Mouse (Mus musculus) thymus, adult 2 months (tissue): Measurements from ENCODE around the gene Tex29.

Experiments
- CTCF ChIP-seq: fragments of 200-500 bp; IDR thresholded peaks from 2 replicates; pipeline ENCODE4 v1.5.1; 2012; ENCODE audit warnings: mild to moderate bottlenecking, control low read depth, low read length, moderate library complexity, borderline replicate concordance; ENCODE audit not compliant: control insufficient read depth, poor library complexity, insufficient read depth; ENCODE audit errors: extremely low read depth
- POLR2A ChIP-seq: fragments of 200-500 bp; IDR thresholded peaks from 2 replicates; pipeline ENCODE4 v1.6.1; 2012; ENCODE audit warnings: mild to moderate bottlenecking, low read length, control low read depth, moderate library complexity; ENCODE audit not compliant: control insufficient read depth, poor library complexity, insufficient read depth; ENCODE audit errors: extremely low read depth

DNA sequence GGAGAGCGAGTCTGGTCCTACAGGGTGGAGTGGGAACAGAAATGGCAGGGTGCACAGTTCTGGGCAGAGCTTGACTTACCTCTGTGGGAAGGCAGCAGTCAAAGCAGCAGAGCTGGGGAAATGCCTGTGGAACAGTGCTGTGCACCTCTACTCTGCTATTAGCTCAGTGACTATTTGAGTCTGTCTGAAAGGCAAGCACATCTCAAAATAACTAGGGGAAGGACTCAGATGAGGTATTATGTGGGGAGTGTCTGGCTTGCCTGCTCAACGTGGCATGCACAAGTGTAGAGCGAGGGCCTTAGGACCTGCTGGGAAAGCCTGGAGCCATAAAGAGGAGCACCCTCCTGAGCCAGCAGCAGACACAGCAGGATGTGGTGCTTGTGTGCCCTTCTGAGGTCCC, 32.9 kb upstream of the Tex29 start:
- TF ChIP-seq CTCF = no peak
- no peak for TF ChIP-seq POLR2A
